Mouse (Mus musculus) layer of hippocampus, adult 18-20 months (tissue): ENCODE measurements around the gene Syndig1l. TPM values are rescaled to one million over a fixed set of nuclear protein-coding genes. Genes with fewer than 3 reads are reported as not detected.

Experiments used
- DNase-seq, 2 experiments: peaks; one replicate each; pipeline ENCODE4 v3.0.0; 2022; ENCODE audit warnings: low spot score in 2 of 2
- total RNA-seq, 2 experiments: library from RNA; stranded (reverse); gene quantifications; 2 replicates each; pipeline ENCODE4 v1.2.3; 2021

Gene Syndig1l
- total RNA-seq, 2 experiments from 2014 or later, result 9.2 to 10.4 TPM

DNA sequence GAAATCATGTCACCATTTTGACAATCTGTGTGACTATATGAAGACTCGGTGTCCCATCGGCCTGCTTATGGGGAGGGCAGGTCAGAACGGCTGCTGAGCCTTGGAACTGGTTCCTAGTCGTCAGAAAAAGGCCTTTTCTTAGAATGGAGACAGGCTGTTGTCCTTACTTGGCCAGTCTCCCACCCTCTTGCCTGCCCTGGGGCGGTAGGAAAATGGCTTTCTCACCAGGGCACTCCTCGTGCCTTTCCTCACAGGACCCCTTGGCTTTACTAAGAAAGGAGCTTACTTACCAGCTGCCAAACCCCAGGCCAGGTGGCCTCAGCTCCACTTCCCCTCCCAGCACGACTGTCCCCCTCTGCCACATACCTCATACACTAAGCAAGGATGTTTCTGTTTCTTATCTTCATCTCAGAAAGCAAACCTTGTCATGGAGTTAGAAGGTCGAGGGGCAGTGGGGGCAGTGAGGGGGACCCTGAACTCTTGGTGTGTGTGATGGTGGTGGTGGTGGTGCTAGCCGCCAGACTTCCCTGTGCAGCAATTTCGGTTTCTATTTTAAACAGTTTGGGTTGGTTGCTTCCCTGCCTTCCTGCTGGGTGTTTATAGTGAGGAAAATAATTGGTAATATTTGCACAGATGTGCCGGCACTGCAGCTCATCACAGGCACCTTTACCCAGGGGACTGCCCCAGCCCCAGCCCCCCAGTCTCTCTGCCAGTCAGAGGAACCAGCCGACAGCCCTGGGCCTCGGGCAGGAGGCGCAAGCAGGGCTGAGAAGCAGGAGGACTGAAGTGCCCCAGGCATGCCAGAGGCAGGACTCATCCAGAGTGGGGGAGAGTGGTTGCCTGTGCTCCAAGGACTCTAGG is 23.7 kb downstream of the Syndig1l start:
- no peak for DNase-seq

DNA sequence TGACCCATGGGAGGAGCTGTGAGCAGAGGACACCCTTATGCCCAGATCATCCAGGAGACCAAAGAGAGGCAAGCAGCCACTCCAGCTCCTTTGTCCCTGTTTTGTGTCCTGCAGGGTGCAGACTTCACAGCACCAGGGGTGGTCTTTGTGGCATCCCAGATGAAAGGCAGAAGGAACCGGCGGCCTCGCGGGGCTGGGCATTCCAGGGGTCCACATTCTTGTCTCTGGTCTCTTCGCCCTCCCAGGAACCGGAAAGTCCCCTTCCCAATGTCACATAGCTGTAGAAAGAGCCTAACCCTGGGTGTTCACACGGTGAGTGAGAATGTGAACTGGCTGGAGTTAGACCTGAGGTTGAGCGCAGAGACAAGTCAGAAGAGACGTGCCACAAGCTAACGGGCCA is 27.0 kb downstream of the Syndig1l start:
- DNase-seq, result no peak

DNA sequence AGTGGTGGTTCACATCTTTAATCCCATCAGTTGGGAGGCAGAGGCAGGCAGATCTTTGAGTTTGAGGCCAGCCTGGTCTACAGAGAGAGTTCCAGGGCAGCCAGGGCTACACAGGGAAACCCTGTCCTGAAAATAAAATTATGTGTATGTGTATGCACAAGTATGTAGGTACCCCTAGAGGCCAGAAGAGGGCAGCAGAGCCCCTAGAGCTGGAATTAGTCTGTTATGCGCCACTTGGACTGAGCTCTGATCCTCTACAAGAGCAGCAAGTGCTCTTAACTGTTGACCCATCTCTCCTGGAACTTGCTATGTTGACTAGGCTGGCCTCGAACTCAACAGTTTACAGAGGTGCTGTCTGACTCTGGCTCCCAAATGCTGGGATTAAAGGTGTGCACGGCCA is 28.1 kb downstream of the Syndig1l start:
- no peak for DNase-seq

DNA sequence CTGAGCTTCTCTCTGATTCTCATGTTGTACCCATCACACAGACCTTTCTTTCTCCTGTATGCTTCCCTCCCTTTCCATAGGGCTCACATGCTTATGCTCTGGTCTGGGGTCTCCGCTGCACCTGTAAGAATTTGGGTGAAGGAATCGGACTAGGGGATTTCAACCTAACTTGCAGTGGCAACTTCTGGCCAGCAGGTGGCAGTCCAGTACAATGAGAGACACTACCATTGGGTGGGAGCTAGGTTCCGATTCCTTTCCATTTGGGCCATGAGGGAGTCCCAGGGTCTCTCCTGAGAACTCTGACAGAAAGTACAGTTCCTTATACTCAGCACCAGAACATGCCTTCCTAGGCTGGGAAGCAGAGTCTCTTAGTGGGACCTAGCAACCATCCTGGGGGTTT is 44.7 kb downstream of the Syndig1l start:
- peak in 1 of 2 experiments; percentile 73 for DNase-seq

DNA sequence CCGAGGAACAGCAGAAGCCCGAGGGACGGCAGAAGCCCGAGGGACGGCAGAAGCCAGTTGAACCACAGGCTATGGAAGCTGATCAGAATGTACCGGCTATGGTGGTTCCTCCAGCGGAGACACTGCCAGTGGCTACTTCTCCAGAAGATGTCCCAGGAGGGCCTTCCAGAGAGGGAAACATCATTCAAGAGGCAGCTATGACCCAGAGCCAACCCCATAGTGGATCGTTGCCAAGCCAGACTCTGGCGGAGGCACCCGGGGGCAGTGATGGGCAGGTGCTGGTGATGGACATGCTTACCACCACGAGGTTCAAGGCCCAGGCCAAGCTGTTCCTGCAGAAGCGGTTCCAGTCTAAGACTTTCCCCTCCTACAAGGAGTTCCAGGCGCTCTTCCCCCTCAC is 48.4 kb downstream of the Syndig1l start:
- DNase-seq, result no peak

DNA sequence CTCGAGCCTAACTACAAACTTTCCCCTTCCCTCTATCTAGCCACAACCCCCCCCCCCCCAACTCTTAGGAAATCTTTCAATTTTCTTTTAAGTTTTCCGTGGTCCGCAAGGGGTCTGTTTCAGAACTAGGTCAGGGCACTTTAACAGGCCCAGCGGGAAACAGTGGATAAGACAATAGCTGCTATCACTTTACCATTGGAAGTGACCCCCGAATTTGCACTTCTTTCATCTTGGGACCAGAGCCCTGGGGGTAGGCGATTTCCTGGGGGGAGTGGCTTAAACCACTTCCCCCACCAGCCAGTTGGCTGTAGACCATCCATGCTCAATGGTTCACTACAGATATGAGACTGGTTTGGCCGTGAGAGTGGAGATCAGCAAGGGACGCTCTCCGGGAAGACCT is 58.0 kb downstream of the Syndig1l start, which contains the start of gene Vrtn:
Gene Vrtn (plus strand): TSS at position 366 of the 400 bp plus-strand sequence.
- no peak for DNase-seq

DNA sequence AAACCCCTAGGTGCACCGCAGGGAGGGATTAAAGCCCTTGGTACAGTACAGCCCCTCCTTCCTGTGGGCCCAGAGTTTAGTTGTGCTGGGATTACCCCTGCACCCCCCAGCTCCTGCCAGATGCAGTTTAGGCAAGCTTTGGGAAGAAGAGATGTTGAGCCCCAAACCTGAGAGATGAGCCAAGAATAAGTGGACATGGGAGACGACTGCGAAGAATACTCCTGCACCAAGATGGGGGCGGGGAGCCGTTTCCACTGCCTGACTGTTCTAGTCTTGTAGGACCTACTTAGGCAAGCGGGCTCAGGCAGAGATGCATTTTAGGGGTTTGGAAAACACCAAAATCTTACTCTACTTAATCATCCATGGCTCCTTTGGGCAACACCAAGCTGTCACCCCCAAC is 58.4 kb downstream of the Syndig1l start:
- no peak for DNase-seq

DNA sequence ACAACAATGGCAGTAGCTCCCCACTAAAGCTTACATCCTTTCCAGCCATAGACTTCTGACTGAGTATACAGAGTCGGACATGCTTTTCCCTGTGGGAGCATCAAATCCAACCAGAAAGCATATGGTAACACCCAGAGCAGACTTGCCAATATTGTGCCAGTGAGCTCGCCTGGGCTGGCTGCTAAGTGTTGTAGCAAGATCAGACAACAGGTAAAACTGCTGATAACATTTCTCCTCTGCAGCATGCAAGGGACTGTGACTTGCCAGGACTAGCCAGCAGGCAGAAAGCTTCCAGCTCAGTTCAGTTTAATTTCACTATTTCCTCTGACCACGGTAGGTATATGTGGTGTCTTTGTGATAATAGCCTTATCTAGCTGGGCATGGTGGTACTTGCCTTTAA is 66.8 kb downstream of the Syndig1l start:
- DNase-seq, result no peak

Other genes with a start within 250 kb of the Syndig1l start
- 10 to 100 TPM; 58.8 to 59.6 TPM for gene Aldh6a1, start 247.8 kb downstream of the Syndig1l start, total RNA-seq
- gene Lin52, start 247.4 kb downstream of the Syndig1l start, total RNA-seq, result 10 to 100 TPM; 26.8 to 28.6 TPM
- gene Vsx2, start 129.1 kb downstream of the Syndig1l start, total RNA-seq, result under 1 TPM; 0.23 to 0.27 TPM
- 10 to 100 TPM; 12.7 to 13.4 TPM for gene Abcd4, start 81.4 kb downstream of the Syndig1l start, total RNA-seq
- not detected for gene Vrtn, start 57.8 kb downstream of the Syndig1l start, total RNA-seq
- 10 to 100 TPM; 27.2 to 28.9 TPM for gene Npc2, start 74.3 kb upstream of the Syndig1l start, total RNA-seq
- gene Isca2, start 74.4 kb upstream of the Syndig1l start, total RNA-seq, result 10 to 100 TPM; 59.3 to 60.2 TPM
- gene Ltbp2, start 177.7 kb upstream of the Syndig1l start, total RNA-seq, result under 1 TPM; 0.27 to 0.43 TPM